Mouse (Mus musculus): ENCODE measurements at regions not wholly inside any gene's neighbourhood (a gene's known extent, or its start where the extent isn't known, plus 50 kb on each side); places are given as distances from the start of the nearest gene placed in this dataset.
"Not testable (repeated sequence)": the region's sequence is repeated elsewhere in the genome, so short reads cannot be mapped to it uniquely, and the experiment has no call there.

DNA sequence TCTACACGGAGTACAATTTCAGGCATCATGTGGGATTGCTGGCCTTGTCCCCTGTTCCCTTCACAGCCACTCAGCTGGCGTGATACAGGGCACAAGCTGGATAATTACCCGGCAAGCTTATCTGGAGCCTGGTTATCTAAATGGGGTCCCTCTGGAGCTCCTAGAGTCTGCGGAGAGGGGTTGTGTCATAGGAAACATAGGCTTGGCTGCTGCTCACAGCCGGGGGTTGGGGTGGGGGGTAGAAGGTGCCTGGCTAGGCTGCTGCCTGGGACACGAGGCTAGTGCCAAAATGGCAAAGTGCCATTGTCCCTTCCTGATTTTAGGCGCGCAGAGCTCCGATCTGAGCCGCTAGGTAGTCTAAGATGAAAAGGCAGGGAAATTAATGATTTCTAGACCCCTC lies 88.6 kb downstream of the Phlda1 start:
- no peak for ATAC-seq
- WGBS: 79% methylated on average over 10 of the region's 10 CpGs
- peaks cover 3% of the 10 kb centered on the region; the same call in 1 of the 2 replicates for H3K4me1 ChIP-seq
- H3K9me3 ChIP-seq (replicated peaks): no peaks in the 10 kb centered on the region
- H3K36me3 ChIP-seq (ENCODE audit: poor library complexity, severe bottlenecking): no peaks in the 10 kb centered on the region
- H3K9ac ChIP-seq: no peak overlapping the region
- H3K27ac ChIP-seq: no peak overlapping the region
- H3K27me3 ChIP-seq: no peaks in the 10 kb centered on the region
- no peak overlapping the region for H3K4me2 ChIP-seq
- H3K4me3 ChIP-seq: no peak overlapping the region

DNA sequence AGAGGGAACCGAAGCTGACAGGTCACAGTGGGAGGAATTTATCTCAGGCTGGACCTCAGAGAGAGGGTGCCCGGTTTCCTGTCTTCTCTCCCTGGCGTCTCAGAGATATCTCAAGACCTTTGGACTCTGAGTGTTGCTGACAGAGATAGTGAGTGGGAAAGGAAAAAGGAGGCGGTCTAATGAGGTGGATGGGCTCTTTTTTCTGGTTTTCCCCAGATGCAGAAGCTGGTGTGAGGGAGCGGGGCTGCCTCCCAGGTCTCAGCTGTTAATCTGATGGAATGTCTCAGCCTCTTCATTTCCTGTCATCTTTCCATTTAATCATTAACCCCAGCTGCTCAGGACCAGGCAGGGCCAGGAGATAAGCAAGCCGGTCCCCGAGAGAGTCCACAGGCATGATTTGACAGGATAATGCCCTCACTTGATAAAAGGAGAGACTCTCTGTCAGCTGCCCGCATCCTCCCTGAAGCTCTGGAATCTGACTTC lies 89.5 kb downstream of the Phlda1 start:
- no peak overlapping the region for H3K27ac ChIP-seq
- H3K9me3 ChIP-seq (replicated peaks): no peaks in the 10 kb centered on the region
- ATAC-seq: no peak
- H3K27me3 ChIP-seq: no peaks in the 10 kb centered on the region
- peaks cover 12% of the 10 kb centered on the region for H3K4me1 ChIP-seq
- no peak overlapping the region for H3K4me3 ChIP-seq
- no peak overlapping the region for H3K4me2 ChIP-seq
- WGBS: 73% methylated on average over 8 of the region's 8 CpGs
- H3K9ac ChIP-seq: no peak overlapping the region
- no peaks in the 10 kb centered on the region for H3K36me3 ChIP-seq (ENCODE audit: poor library complexity, severe bottlenecking)

DNA sequence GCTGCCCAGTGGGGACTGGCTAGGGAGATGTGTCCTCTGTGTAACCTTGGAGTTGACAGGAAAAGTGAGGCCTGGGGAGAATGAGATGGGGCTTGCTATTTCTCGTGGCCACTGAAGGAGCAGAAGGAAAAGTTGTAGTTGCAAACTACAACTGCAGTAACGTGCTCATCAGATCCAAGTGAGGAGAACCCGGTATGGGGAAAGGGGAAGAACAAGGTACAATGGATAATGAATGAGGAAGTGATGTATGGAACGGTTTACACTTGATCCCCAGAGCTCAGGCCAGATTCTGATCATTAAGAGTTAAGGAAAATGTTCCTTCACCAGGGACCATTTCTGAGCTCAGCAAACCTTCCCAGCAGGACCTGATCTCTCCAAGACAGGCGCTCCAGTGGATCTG lies 92.6 kb downstream of the Phlda1 start:
- H3K9ac ChIP-seq: no peak overlapping the region
- 88% methylated on average over 5 of the region's 5 CpGs for WGBS
- no peaks in the 10 kb centered on the region for H3K36me3 ChIP-seq (ENCODE audit: poor library complexity, severe bottlenecking)

DNA sequence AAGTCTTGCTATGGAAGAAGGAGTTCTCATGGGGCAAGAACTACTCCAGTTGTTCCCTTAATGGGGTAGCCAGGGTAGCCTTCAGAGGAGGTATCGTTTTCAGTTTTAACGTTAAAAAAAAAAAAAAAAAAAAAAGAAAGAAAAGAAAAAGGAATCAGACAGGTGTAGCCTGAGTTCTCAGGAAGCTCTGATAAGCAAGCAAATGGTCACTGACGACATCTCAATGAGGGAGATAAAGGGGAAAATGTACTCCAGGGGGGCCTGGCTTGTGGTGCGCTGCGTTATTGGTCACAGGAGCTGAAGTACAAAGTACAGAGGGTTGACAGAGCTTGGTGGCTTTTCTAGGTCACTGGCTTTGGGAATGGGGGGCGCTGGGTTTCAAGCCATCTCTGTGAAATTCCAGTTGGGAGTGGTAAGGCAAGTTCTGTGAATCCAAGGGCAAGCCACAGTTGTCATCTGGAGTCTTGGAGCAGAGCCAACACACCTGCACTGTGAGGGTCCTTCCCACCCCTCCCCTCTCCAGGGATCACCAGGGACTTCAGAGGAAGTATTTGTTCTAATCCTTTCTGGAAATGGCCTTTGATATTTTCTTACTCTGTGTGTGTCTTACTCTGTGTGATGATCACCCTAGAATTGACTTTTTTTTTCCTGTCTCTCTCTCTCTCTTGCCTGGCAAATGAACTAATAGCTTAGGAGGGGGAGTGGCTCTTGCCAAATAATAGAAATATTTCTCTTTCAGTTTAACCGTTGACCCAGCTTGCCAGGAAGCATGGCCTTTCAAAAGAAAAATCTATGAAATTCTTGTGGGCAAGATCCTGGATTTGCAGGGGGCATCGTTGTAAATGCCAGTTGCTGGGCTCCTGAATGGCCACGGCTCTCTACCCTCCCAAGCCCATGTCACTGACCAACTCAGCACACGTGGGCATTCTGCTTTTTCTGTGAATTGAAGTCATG lies 93.5 kb downstream of the Phlda1 start:
- no peaks in the 10 kb centered on the region for H3K27me3 ChIP-seq
- no peak overlapping the region for H3K4me3 ChIP-seq
- no peak for ATAC-seq
- H3K9ac ChIP-seq: no peak overlapping the region
- H3K27ac ChIP-seq: no peak overlapping the region
- WGBS: 64% methylated on average over 10 of the region's 10 CpGs
- H3K4me2 ChIP-seq: no peak overlapping the region
- peaks cover 19% of the 10 kb centered on the region for H3K4me1 ChIP-seq
- H3K9me3 ChIP-seq (replicated peaks): no peaks in the 10 kb centered on the region
- no peaks in the 10 kb centered on the region for H3K36me3 ChIP-seq (ENCODE audit: poor library complexity, severe bottlenecking)

More for the DNA sequence above, 92.6 kb downstream of the Phlda1 start:
- H3K4me3 ChIP-seq: no peak overlapping the region
- H3K27me3 ChIP-seq: no peaks in the 10 kb centered on the region
- no peak overlapping the region for H3K4me2 ChIP-seq
- no peak overlapping the region for H3K27ac ChIP-seq
- peaks cover 19% of the 10 kb centered on the region for H3K4me1 ChIP-seq
- no peaks in the 10 kb centered on the region for H3K9me3 ChIP-seq (replicated peaks)
- no peak for ATAC-seq

DNA sequence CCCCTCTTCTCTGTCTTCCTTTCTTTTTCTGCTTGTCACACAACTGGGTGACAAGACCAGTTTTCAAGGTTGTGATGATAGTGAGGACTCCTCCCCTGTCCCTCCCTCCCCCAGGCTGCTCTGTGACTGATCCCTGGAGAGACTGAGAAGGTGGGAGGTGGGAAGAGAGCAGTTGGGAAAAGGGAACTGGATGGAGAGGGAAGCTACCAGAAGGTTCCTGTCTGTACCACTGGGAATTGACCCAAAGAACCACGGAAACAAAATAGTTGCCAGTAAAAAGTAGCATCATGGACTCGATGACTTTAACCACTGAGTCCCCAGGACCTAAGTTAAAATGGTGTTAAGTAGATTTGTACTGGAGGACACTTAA lies 94.2 kb downstream of the Phlda1 start:
- no peak overlapping the region for H3K4me2 ChIP-seq
- no peak overlapping the region for H3K4me3 ChIP-seq
- no peaks in the 10 kb centered on the region for H3K9me3 ChIP-seq (replicated peaks)
- no peaks in the 10 kb centered on the region for H3K27me3 ChIP-seq
- H3K9ac ChIP-seq: no peak overlapping the region
- no peak for ATAC-seq
- H3K4me1 ChIP-seq: peaks cover 19% of the 10 kb centered on the region
- no peaks in the 10 kb centered on the region for H3K36me3 ChIP-seq (ENCODE audit: poor library complexity, severe bottlenecking)
- no peak overlapping the region for H3K27ac ChIP-seq
- WGBS: 80% methylated on average over 2 of the region's 2 CpGs

DNA sequence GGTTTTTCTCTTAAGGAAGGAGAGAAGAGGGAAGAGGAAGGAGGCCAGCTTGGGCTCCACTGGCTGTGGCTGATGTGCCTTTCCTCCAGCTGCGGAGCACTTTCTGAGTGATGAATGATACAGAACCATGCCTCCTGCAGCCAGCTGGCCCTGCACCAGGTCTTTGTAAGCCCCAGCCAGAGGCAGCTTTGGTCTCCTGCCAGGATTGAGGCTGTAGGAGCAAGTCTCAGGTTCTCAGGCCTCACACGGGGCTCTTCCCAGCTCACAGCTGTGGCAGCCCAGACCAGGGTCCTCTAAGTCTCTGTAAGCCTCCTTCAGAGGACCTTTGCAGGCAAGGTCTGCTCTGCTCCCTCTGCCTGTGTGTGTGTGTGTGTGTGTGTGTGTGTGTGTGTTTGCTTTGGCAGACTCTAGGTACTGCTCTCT lies 94.6 kb downstream of the Phlda1 start:
- H3K9me3 ChIP-seq (replicated peaks): no peaks in the 10 kb centered on the region
- WGBS: 13% methylated on average over 2 of the region's 2 CpGs
- H3K4me2 ChIP-seq: no peak overlapping the region
- peaks cover 19% of the 10 kb centered on the region for H3K4me1 ChIP-seq
- no peak overlapping the region for H3K9ac ChIP-seq
- H3K36me3 ChIP-seq (ENCODE audit: poor library complexity, severe bottlenecking): no peaks in the 10 kb centered on the region
- H3K27ac ChIP-seq: no peak overlapping the region
- peak; percentile 86 for ATAC-seq
- H3K27me3 ChIP-seq: no peaks in the 10 kb centered on the region
- no peak overlapping the region for H3K4me3 ChIP-seq

DNA sequence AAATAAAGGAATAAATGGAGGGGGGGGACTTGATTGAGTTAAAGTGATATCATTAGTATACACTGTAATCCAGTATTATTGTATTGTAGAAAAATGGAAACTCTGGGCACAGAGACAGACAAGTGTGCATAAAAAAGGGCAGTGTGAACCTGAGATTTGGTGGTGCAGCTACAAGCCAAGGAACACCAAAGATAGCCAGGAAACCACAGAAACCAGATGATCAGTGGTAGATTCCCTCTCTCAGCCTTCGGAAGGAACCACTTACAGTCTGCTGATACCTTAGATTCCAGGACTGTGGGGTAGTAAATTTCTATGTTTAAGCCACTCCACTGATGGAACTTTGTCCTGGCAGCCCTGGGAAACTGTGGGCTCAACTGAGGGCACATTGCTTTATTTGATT lies 97.1 kb downstream of the Phlda1 start:
- no peaks in the 10 kb centered on the region for H3K9me3 ChIP-seq (replicated peaks)
- 89% methylated on average over 1 of the region's 1 CpGs for WGBS
- ATAC-seq: no peak
- H3K36me3 ChIP-seq (ENCODE audit: poor library complexity, severe bottlenecking): no peaks in the 10 kb centered on the region
- H3K27ac ChIP-seq: no peak overlapping the region
- peaks cover 19% of the 10 kb centered on the region for H3K4me1 ChIP-seq
- no peaks in the 10 kb centered on the region for H3K27me3 ChIP-seq
- H3K9ac ChIP-seq: no peak overlapping the region
- no peak overlapping the region for H3K4me2 ChIP-seq
- no peak overlapping the region for H3K4me3 ChIP-seq

DNA sequence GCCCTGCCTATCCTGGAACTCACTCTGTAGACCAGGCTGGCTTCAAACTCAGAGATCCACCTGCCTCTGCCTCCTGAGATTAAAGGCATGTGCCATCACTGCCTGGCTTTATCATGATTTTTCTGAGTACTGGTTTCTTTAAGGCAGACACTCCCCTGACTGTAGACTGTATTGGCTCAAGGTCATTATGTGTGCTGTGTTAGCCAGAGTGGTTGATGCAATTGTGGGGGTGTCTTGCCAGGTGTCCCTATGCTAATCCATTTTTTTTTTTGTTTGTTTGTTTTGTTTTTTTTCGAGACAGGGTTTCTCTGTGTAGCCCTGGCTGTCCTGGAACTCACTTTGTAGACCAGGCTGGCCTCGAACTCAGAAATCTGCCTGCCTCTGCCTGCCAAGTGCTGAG lies 101.3 kb downstream of the Phlda1 start:
- H3K9ac ChIP-seq; H3K27me3 ChIP-seq; H3K4me2 ChIP-seq; H3K27ac ChIP-seq; H3K36me3 ChIP-seq (ENCODE audit: poor library complexity, severe bottlenecking); ATAC-seq; H3K4me1 ChIP-seq; H3K9me3 ChIP-seq (replicated peaks); H3K4me3 ChIP-seq: not testable (repeated sequence)
- WGBS: 77% methylated on average over 2 of the region's 2 CpGs

DNA sequence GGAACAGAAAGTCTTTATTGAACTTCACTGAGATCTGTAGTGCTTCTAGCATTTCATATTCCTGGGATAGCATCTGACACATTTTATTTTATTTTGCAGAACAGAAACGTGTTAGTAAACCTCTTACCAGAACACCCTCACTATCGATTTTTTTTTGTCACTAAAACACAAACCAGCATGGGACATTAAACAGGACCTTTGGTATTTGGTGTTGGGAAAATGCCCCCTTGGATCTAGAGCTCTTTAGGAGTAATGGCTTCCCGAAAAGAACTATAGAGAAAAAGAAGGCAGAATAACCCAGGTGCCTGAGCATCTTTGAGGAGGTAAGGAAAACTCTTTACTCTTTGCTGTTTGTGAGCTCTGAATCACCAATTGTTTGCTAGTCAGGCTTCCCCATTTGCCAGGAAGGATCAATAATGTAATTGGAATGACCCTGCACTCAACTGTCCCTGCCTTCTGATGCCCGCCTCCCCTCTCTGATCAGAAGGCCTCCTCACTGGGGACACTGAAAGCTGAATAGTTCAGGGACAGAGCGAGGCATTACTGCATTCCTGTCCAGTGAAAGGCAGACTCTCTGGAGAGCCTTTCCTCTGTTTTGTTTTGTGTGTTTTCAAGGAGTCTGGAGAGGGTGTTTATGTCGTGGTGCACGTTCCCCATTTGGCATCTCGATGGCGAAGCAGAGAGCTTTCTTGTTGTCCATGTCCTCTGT lies 102.5 kb downstream of the Phlda1 start:
- H3K36me3 ChIP-seq (ENCODE audit: poor library complexity, severe bottlenecking): no peaks in the 10 kb centered on the region
- H3K27me3 ChIP-seq: no peaks in the 10 kb centered on the region
- 68% methylated on average over 9 of the region's 9 CpGs for WGBS
- H3K27ac ChIP-seq: no peak overlapping the region
- no peak overlapping the region for H3K4me3 ChIP-seq
- no peak for ATAC-seq
- H3K9ac ChIP-seq: no peak overlapping the region
- H3K9me3 ChIP-seq (replicated peaks): no peaks in the 10 kb centered on the region
- H3K4me2 ChIP-seq: no peak overlapping the region
- H3K4me1 ChIP-seq: no peaks in the 10 kb centered on the region

DNA sequence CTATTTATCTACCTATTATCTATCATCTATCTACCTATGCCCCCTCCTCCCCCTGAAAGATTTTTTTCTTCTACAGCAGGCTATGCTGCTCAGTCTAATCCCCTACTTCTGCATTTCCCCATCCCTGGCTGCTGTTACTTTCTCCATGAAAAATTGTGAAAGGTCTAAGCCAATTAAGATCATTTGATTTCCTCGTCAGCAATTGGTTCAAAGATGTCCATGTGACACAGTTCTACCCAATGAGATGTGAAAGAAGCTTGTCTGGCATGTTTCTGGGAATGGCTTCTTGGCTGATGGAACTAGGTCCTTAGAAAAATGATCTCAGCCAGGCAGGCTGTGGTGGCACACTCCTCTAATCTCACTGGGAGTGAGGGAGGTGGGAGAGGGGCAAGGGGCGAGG lies 103.8 kb downstream of the Phlda1 start:
- Histone ChIP-seq H3K27me3 (no peaks in the 10 kb centered on the region), H3K4me1 (no peaks in the 10 kb centered on the region), H3K4me3 (no peak overlapping the region), H3K9ac (no peak overlapping the region), H3K27ac (no peak overlapping the region), H3K36me3 (ENCODE audit: poor library complexity, severe bottlenecking) (no peaks in the 10 kb centered on the region), H3K4me2 (no peak overlapping the region), H3K9me3 (replicated peaks) (no peaks in the 10 kb centered on the region)
- WGBS: 89% methylated on average over 2 of the region's 2 CpGs
- no peak for ATAC-seq

DNA sequence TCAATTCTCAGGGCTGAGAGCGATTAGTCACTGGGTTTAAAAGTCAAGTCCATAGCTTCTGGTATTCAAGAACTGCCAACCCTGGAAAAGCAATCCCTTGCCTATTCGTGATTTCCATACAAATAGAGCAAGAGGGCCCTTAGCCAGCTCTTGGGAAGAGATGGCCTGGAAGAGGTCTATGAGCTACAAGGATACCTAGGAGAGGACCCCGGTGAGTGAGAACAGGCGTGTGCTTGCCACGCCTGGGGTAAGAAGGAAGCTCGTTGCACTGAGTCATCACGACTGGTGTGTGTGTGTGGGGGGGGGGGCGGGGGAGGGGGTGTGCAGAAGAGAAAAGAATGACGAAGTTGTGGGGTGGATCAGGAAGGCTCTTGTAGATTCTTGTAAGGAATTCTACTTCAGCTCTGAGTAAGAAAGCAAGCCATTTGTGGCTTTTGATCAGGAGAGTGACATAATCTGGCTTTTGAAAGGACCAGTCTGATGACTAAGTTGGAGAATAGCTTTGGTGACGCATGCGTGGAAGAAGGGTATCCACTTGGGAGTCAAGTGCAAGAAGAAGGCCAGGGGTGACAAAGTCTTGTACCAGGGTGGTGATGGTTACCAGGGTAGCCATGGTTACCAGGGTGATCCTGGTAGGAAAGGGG lies 113.7 kb downstream of the Phlda1 start:
- Histone ChIP-seq H3K27ac (no peak overlapping the region), H3K4me2 (no peak overlapping the region), H3K36me3 (ENCODE audit: poor library complexity, severe bottlenecking) (no peaks in the 10 kb centered on the region), H3K9me3 (replicated peaks) (no peaks in the 10 kb centered on the region), H3K4me1 (peaks cover 7% of the 10 kb centered on the region; the same call in 1 of the 2 replicates), H3K9ac (no peak overlapping the region), H3K27me3 (peaks cover 42% of the 10 kb centered on the region), H3K4me3 (no peak overlapping the region)
- no peak for ATAC-seq
- 73% methylated on average over 11 of the region's 11 CpGs for WGBS
